Mouse (Mus musculus) heart, adult 2 months (tissue): ENCODE measurements around the gene Atp1b1.

Experiments
- CTCF ChIP-seq: fragments of 200-600 bp; IDR thresholded peaks from 2 replicates; pipeline ENCODE4 v1.8.1; 2022; ENCODE audit warnings: antibody characterized with exemption, mild to moderate bottlenecking, moderate library complexity
- EP300 ChIP-seq: fragments of 200-500 bp; IDR thresholded peaks from 2 replicates; pipeline ENCODE4 v1.6.1; 2011; ENCODE audit warnings: low read depth, low read length, control low read depth; ENCODE audit not compliant: insufficient read depth
- POLR2A ChIP-seq: fragments of 200-500 bp; IDR thresholded peaks from 2 replicates; pipeline ENCODE4 v1.6.1; 2011; ENCODE audit warnings: mild to moderate bottlenecking, low read depth, low read length, control low read depth; ENCODE audit not compliant: insufficient read depth

- TF ChIP-seq CTCF = no peak
- TF ChIP-seq EP300 = no peak
- TF ChIP-seq POLR2A = no peak
Measured at GRCm38 (mm10) chr1:164447521-164447920, 10.6 kb downstream of the Atp1b1 start.
